Mouse (Mus musculus): ENCODE results near the gene Sp8. TPM values are rescaled to one million over a fixed set of nuclear protein-coding genes. Genes with fewer than 3 reads are reported as not detected.

Sp8 gene
- polyA plus RNA-seq, 1 experiment from 2014 or later, result 0.02 TPM

GRCm38 (mm10) chr12:118841971-118842550 is 4.1 kb upstream of the Sp8 start:
- Histone ChIP-seq H3K4me2 (no peak overlapping the region), H3K36me3 (no peaks in the 10 kb centered on the region), H3K4me1 (no peaks in the 10 kb centered on the region), H3K9me3 (replicated peaks) (no peaks in the 10 kb centered on the region), H3K27me3 (replicated peaks) (peaks cover 96% of the 10 kb centered on the region), H3K4me3 (no peak overlapping the region), H3K27ac (no peak overlapping the region), H3K9ac (no peak overlapping the region)
- ATAC-seq, result no peak
- WGBS (ENCODE audit: insufficient replicate concordance), result 9% methylated on average over 6 of the region's 6 CpGs

- no peaks in the 10 kb centered on the region for H3K9me3 ChIP-seq (replicated peaks)
These were observed 3.3 kb upstream of the Sp8 start for GRCm38 (mm10) chr12:118842671-118843411.

GRCm38 (mm10) chr12:118844111-118844510 is 2.0 kb upstream of the Sp8 start:
- Histone ChIP-seq H3K4me3 (no peak overlapping the region), H3K4me2 (no peak overlapping the region), H3K27me3 (replicated peaks) (peaks cover 96% of the 10 kb centered on the region), H3K4me1 (peaks cover 11% of the 10 kb centered on the region; the same call in 1 of the 2 replicates), H3K36me3 (no peaks in the 10 kb centered on the region), H3K9me3 (replicated peaks) (no peaks in the 10 kb centered on the region), H3K9ac (no peak overlapping the region), H3K27ac (no peak overlapping the region)
- ATAC-seq, result no peak

More at GRCm38 (mm10) chr12:118842671-118843411, 3.3 kb upstream of the Sp8 start:
- Histone ChIP-seq H3K4me2 (no peak overlapping the region), H3K4me3 (no peak overlapping the region), H3K4me1 (no peaks in the 10 kb centered on the region), H3K27ac (no peak overlapping the region), H3K9ac (no peak overlapping the region), H3K27me3 (replicated peaks) (peaks cover 96% of the 10 kb centered on the region), H3K36me3 (no peaks in the 10 kb centered on the region)
- ATAC-seq, result no peak
- WGBS (ENCODE audit: insufficient replicate concordance), result 1% methylated on average over 33 of the region's 33 CpGs

GRCm38 (mm10) chr12:118844841-118845240 is 1.3 kb upstream of the Sp8 start:
- ATAC-seq, result no peak
- H3K4me2 ChIP-seq, result no peak overlapping the region
- WGBS (ENCODE audit: insufficient replicate concordance), result 6% methylated on average over 3 of the region's 3 CpGs
- H3K36me3 ChIP-seq, result no peaks in the 10 kb centered on the region
- H3K9ac ChIP-seq, result no peak overlapping the region
- H3K9me3 ChIP-seq (replicated peaks), result no peaks in the 10 kb centered on the region
- H3K27ac ChIP-seq, result no peak overlapping the region
- H3K27me3 ChIP-seq (replicated peaks), result peaks cover 98% of the 10 kb centered on the region
- peaks cover 11% of the 10 kb centered on the region; the same call in 1 of the 2 replicates for H3K4me1 ChIP-seq
- no peak overlapping the region for H3K4me3 ChIP-seq

GRCm38 (mm10) chr12:118845351-118845750 is 778 bp upstream of the Sp8 start:
- Histone ChIP-seq H3K27ac (no peak overlapping the region), H3K9me3 (replicated peaks) (no peaks in the 10 kb centered on the region), H3K4me3 (no peak overlapping the region), H3K36me3 (no peaks in the 10 kb centered on the region), H3K4me1 (peaks cover 11% of the 10 kb centered on the region; the same call in 1 of the 2 replicates), H3K27me3 (replicated peaks) (peaks cover 98% of the 10 kb centered on the region), H3K4me2 (no peak overlapping the region), H3K9ac (no peak overlapping the region)
- ATAC-seq, result no peak
- 7% methylated on average over 3 of the region's 3 CpGs for WGBS (ENCODE audit: insufficient replicate concordance)

- Histone ChIP-seq H3K27me3 (replicated peaks) (peaks cover 91% of the 10 kb centered on the region), H3K36me3 (no peaks in the 10 kb centered on the region), H3K27ac (no peak overlapping the region), H3K9ac (no peak overlapping the region), H3K4me1 (peaks cover 11% of the 10 kb centered on the region; the same call in 1 of the 2 replicates), H3K4me2 (peak overlapping the region; percentile 68), H3K9me3 (replicated peaks) (no peaks in the 10 kb centered on the region), H3K4me3 (peak overlapping the region; percentile 45)
- WGBS (ENCODE audit: insufficient replicate concordance), result under 1% methylated on average over 59 of the region's 59 CpGs
- ATAC-seq, result peak; percentile 33
These were observed 656 bp downstream of the Sp8 start for GRCm38 (mm10) chr12:118846649-118847321.

- H3K27me3 ChIP-seq (replicated peaks), result peaks cover 91% of the 10 kb centered on the region
- no peak overlapping the region for H3K9ac ChIP-seq
- no peaks in the 10 kb centered on the region for H3K36me3 ChIP-seq
- H3K4me3 ChIP-seq, result peak overlapping the region; percentile 45; the same call in 1 of the 2 replicates
- peak; percentile 11; the same call in 1 of the 2 replicates for ATAC-seq
- peaks cover 11% of the 10 kb centered on the region; the same call in 1 of the 2 replicates for H3K4me1 ChIP-seq
- no peak overlapping the region for H3K27ac ChIP-seq
- 1% methylated on average over 17 of the region's 17 CpGs for WGBS (ENCODE audit: insufficient replicate concordance)
- H3K4me2 ChIP-seq, result peak overlapping the region; percentile 68
- no peaks in the 10 kb centered on the region for H3K9me3 ChIP-seq (replicated peaks)
These were observed 1.3 kb downstream of the Sp8 start for GRCm38 (mm10) chr12:118847381-118847780.

- H3K27ac ChIP-seq, result no peak overlapping the region
- ATAC-seq, result no peak
- WGBS (ENCODE audit: insufficient replicate concordance), result 3% methylated on average over 21 of the region's 23 CpGs
- peaks cover 89% of the 10 kb centered on the region for H3K27me3 ChIP-seq (replicated peaks)
- no peak overlapping the region for H3K9ac ChIP-seq
- H3K9me3 ChIP-seq (replicated peaks), result no peaks in the 10 kb centered on the region
- H3K4me1 ChIP-seq, result peaks cover 11% of the 10 kb centered on the region; the same call in 1 of the 2 replicates
- H3K4me3 ChIP-seq, result peak overlapping the region; percentile 32
- peak overlapping the region; percentile 48 for H3K4me2 ChIP-seq
- no peaks in the 10 kb centered on the region for H3K36me3 ChIP-seq
These were observed 1.8 kb downstream of the Sp8 start for GRCm38 (mm10) chr12:118847861-118848495.

- H3K27me3 ChIP-seq (replicated peaks), result peaks cover 89% of the 10 kb centered on the region
- no peak overlapping the region for H3K9ac ChIP-seq
- no peak overlapping the region for H3K27ac ChIP-seq
- ATAC-seq, result no peak
- H3K4me3 ChIP-seq, result peak overlapping the region; percentile 32
- H3K9me3 ChIP-seq (replicated peaks), result no peaks in the 10 kb centered on the region
- 1% methylated on average over 80 of the region's 80 CpGs for WGBS (ENCODE audit: insufficient replicate concordance)
- no peaks in the 10 kb centered on the region for H3K36me3 ChIP-seq
- peaks cover 11% of the 10 kb centered on the region; the same call in 1 of the 2 replicates for H3K4me1 ChIP-seq
- peak overlapping the region; percentile 48 for H3K4me2 ChIP-seq
These were observed 2.5 kb downstream of the Sp8 start for GRCm38 (mm10) chr12:118848496-118849202.

- 4% methylated on average over 78 of the region's 78 CpGs for WGBS (ENCODE audit: insufficient replicate concordance)
- peaks cover 11% of the 10 kb centered on the region; the same call in 1 of the 2 replicates for H3K4me1 ChIP-seq
- no peaks in the 10 kb centered on the region for H3K9me3 ChIP-seq (replicated peaks)
- peak; percentile 42 for ATAC-seq
- H3K27me3 ChIP-seq (replicated peaks), result peaks cover 88% of the 10 kb centered on the region
- peak overlapping the region; percentile 32; the same call in 1 of the 2 replicates for H3K4me3 ChIP-seq
- no peak overlapping the region for H3K27ac ChIP-seq
- H3K9ac ChIP-seq, result no peak overlapping the region
- peak overlapping the region; percentile 48 for H3K4me2 ChIP-seq
- no peaks in the 10 kb centered on the region for H3K36me3 ChIP-seq
These were observed 3.2 kb downstream of the Sp8 start for GRCm38 (mm10) chr12:118849203-118849861.

- no peak overlapping the region for H3K4me3 ChIP-seq
- under 1% methylated on average over 11 of the region's 11 CpGs for WGBS (ENCODE audit: insufficient replicate concordance)
- ATAC-seq, result no peak
These were observed 3.9 kb downstream of the Sp8 start for GRCm38 (mm10) chr12:118849996-118850395.

More at GRCm38 (mm10) chr12:118849996-118850395, 3.9 kb downstream of the Sp8 start:
- no peaks in the 10 kb centered on the region for H3K9me3 ChIP-seq (replicated peaks)
- no peak overlapping the region for H3K27ac ChIP-seq
- H3K36me3 ChIP-seq, result no peaks in the 10 kb centered on the region
- H3K4me2 ChIP-seq, result no peak overlapping the region
- no peak overlapping the region for H3K9ac ChIP-seq
- peaks cover 88% of the 10 kb centered on the region for H3K27me3 ChIP-seq (replicated peaks)
- H3K4me1 ChIP-seq, result peaks cover 11% of the 10 kb centered on the region; the same call in 1 of the 2 replicates
